Mouse (Mus musculus): ENCODE measurements around the gene Snrnp25.
A peak's percentile ranks its signal among the peaks of the same experiment; 100 is the strongest.

Gene Snrnp25

DNA sequence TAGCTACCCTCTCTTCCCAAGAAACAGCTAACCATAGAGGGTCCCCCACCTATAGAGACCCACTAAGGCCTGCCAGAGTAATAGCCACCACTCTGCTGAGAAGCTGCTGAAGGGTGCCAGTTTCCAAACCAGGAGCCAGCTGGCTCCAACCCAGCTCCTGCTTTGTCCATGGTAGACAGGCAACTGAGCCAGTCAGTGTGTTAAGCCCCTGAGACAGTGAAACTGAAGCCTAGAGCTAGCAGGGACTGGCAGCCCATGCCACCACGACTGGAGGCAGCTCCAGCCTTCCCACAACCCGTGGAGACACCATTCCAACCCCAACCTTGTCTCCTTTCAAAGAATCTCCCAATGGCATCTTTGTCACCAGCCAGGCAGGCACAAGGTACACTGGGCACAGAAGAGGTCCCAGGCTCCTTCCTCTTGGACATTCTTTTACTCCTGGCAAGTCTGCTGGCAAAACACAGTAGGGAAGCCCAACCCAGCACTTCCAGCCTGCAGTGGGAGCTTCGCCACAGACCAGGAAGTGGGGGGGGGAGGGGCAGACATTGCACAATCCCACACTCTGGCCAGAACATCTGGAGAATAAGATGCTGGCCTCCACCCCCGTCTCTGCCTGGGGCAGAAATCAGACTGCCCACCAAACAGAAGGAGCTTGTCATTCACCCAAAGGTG lies 19.4 kb downstream of the Snrnp25 start:
- DNase-seq (ENCODE audit: low read depth), result peak; percentile 96

GRCm38 (mm10) chr11:32225222-32226104 lies 20.2 kb downstream of the Snrnp25 start:
- DNase-seq (ENCODE audit: low read depth), result peak; percentile 79

DNA sequence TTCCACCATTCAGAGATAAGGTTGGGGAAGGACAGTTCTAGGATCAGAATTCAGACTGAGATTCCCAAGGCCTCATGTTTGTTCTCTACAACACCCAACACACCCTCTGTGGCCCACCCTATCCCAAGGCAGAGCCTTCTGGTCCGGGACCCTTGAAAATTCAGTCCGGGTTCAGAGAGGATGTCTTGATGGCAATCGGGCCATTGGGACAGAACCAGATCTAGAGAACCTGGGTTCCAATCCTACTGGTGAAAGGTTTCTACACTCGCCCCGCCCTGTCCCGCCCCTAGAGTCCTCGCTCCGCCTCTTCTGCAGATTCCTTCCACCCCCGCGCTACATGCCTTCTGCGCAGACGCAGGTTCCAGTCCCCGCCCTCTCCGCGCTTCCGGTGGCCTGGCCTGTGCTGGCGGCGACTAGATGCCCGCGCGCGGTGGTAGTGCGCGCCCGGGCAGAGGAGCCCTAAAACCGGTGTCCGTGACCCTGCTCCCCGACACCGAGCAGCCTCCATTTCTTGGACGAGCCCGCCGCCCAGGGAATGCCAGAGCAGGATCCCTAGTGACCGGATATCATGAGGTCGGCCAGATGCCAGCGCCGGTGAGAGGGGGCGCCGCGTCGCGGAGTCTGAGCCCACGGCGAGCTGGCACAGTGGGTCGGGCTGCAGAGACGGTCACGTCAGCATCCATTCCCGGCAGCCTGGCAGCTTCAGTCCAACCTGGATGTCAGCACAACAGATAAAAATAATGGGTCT lies 21.1 kb downstream of the Snrnp25 start, which contains the start of gene Mpg:
Gene Mpg (plus strand): TSS at position 382 of the 748 bp plus-strand sequence.
- DNase-seq (ENCODE audit: low read depth), result peak; percentile 90

- DNase-seq (ENCODE audit: low read depth), result no peak
Measured at GRCm38 (mm10) chr11:32227041-32227440, 21.8 kb downstream of the Snrnp25 start.

DNA sequence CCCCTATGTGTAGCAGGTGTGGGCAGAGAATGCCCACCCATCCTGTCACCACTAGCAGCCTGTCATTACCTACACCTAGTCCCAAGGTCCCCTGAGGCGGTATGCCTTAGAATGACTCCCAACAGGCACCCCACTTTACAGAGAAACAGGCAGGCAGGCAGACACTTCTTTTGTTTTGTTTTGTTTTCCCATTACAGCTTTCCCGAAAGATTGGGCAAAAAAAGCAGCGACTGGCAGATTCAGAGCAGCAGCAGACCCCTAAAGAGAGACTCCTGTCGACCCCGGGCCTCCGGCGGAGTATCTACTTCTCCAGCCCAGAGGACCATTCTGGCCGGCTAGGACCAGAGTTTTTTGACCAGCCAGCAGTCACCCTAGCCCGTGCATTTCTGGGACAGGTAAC lies 22.3 kb downstream of the Snrnp25 start:
- no peak for DNase-seq (ENCODE audit: low read depth)

DNA sequence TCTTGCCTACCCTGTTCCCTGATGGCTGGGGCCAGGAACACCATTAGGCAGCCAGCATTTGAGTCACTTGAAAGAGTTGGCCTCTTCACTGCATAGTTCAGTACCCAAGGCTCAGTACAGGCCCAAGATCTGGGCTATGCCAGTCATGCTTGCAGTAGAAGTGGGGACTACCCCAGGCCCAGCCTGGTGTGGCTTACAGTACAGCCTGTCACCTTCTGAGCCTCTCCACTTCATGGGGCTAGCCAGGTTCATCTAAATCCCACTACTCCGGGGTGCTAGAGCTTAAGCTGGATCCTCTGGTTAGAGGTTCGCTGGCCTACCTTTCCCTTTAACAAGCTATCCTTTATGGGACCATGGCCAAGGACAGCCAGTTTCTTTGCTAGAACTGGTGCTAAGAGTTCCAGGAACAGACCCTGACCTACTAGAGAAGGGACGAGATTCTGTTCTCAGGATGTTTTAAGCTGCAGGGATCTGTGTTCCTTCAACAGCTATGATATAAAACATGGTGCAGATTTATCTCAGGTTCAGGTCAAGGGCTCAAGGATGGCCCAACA lies 23.2 kb downstream of the Snrnp25 start:
- DNase-seq (ENCODE audit: low read depth), result no peak

GRCm38 (mm10) chr11:32230220-32230619 lies 25.0 kb downstream of the Snrnp25 start:
- peak; percentile 50 for DNase-seq (ENCODE audit: low read depth)

DNA sequence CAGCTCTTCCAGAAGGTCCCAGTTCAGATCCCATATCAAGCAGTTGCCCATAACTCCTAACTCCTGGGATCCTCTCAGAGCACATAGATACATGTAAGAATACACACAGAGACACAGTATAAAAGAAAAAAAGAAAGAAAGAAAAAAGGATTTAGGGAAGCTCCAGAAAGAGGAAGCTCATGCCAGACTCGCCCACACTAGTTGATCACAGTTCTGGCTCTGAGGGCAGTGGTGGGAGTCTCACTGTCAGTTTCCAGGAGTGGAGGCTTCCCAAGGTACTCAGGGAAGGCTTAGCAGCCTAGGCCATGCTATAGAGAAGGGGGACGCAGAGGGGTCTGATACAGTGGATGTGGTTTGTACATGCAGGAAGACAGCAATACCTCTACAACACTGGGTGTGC lies 25.9 kb downstream of the Snrnp25 start:
- DNase-seq (ENCODE audit: low read depth), result no peak

- no peak for DNase-seq (ENCODE audit: low read depth)
Measured at GRCm38 (mm10) chr11:32232848-32233247, 27.6 kb downstream of the Snrnp25 start.

DNA sequence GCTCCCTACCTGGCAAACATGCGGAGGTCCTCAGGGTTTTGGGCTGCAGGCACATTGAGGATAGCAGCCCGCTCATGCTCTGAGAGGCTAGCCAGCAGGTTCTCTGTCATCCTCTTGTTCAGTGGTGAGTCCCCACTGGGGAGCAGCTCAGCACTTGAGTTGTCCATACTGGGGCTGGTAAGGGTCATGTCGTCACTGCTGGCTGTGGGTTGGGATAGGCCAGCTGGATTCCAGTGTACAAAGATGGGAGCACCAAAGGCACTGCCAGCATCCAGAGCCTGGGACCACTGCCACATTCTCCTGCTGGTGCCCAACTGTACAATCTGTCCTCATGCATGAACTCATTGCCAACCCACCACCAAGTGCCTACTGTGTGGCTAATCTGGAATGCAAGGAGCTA lies 28.7 kb downstream of the Snrnp25 start:
- DNase-seq (ENCODE audit: low read depth), result no peak

GRCm38 (mm10) chr11:32234816-32235485 lies 29.7 kb downstream of the Snrnp25 start:
- DNase-seq (ENCODE audit: low read depth), result no peak

DNA sequence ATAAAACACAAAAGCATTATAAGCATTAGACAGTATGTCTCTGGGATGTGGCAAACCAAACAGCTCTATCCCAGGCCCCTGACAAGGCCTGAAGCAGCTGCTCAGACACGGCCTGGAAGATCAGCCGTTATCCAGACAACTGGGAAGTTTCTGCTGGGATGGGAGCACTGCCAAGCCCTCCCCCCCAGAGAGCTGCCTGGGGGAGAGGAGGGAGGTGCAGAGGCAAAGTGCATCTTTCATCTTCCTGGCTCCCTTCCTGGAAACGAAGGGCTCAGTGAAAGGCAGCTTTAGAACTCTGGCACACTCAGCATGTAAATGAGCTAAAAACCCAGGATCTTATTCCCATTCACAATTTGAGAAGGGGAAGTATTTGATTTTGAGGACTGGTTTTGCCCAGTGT lies 30.4 kb downstream of the Snrnp25 start:
- peak; percentile 93 for DNase-seq (ENCODE audit: low read depth)

DNA sequence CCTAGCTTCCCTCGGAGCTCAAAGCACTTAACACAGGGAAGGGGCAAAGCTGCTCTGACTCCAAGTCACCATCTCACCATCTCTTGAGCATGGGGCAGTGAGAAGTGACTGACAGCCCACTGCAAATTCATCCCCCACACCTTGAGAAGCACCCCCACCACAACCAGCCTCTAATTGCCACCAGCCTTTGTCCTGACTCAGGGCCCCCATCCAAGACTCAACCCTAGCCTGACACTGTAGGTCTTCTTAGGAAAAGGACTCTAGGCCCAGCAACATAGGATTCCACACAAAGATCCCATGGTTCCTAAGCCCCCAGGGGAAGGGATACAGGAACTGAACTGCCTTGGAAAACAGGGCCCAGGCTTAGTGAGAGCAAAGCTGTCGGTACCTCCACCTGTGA lies 30.9 kb downstream of the Snrnp25 start:
- DNase-seq (ENCODE audit: low read depth), result no peak

DNA sequence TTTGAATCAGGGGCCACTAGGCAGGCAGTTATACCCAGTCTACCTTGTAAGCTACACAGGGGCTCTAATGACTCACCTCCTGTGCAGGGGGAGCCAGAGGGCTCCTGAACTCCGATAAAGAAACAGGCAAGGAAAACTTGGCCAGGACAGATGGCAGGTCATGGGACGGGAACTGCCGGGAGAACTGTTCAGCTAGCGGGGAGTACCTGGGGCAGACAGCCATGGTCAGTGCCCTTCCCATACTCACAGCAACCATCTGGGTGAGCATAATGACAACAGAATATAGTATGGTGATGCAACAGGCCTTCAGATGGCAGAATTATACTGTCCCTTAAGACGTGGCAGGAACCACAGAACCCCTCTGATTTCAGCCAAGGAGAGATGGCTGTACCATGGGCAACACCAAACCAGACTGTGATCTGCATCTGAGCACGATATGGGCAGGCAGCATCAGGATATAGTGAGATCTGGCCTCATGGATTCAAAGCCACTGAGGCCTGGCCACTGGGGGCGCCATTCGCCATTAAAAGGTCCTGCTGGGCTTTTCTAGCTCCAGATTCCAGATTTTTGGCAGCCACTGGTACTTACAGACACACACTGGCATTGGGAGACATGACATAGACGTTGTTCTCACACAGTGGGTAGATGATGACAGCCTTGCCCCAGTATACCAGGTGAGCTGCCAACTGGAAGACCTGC lies 31.6 kb downstream of the Snrnp25 start:
- DNase-seq (ENCODE audit: low read depth), result peak; percentile 81

GRCm38 (mm10) chr11:32237411-32237795 lies 32.2 kb downstream of the Snrnp25 start:
- no peak for DNase-seq (ENCODE audit: low read depth)

DNA sequence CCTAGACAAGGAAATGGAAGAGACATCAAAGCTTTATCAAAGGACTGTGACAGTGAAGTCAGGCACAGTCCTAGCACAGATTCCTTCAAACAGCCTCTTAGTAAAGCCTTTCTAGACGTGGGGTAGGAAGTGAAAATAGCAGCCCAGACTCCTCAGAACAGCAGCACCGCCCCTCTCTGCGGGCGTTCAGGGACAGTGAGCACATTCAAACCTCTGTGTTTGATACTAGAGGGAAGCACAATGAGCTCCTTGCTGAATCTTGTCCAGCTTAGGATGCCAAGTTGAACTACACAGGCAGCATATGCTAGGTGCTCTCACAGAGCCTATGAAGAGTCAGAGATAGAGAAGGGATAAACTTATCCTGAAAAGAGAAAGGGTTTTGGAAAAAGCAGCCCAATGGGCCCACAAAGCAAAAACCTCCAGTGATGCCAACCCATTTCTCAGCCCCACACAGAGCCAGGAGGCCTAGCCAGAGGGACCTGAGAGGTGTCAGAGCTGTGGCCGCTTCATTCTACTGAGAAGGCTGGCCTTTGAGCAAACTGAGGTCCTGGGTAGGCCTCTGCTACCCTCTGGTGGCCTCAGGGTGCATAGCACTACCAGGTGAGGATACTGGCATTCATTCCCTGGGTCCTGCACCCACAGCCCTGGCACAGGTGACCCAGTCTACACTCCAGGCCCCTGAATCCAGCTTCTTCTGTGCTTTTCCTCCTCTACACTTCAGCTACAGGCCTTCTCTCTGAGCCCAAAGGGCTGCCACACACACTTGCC lies 33.1 kb downstream of the Snrnp25 start:
- peak; percentile 81 for DNase-seq (ENCODE audit: low read depth)

GRCm38 (mm10) chr11:32241391-32241790 lies 36.2 kb downstream of the Snrnp25 start:
- no peak for DNase-seq (ENCODE audit: low read depth)

- DNase-seq (ENCODE audit: low read depth), result no peak
Measured at GRCm38 (mm10) chr11:32242209-32242608, 37.0 kb downstream of the Snrnp25 start.

- no peak for DNase-seq (ENCODE audit: low read depth)
Measured at GRCm38 (mm10) chr11:32243205-32243955, 38.2 kb downstream of the Snrnp25 start.

GRCm38 (mm10) chr11:32244064-32244463 lies 38.8 kb downstream of the Snrnp25 start:
- DNase-seq (ENCODE audit: low read depth), result no peak

Measured in NIH3T3 (cell line).